Mouse (Mus musculus) CH12.LX (cell line): ENCODE measurements around the gene Srgap3.

Experiments used
- MAFK ChIP-seq: IDR thresholded peaks from 2 replicates; pipeline ENCODE4 v1.6.1; 2011; ENCODE audit warnings: low read length, improper control_type of control experiment; ENCODE audit not compliant: insufficient replicate concordance
- MYC ChIP-seq: IDR thresholded peaks from 2 replicates; pipeline ENCODE4 v1.6.1; 2011; ENCODE audit warnings: low read depth, mild to moderate bottlenecking, improper control_type of control experiment, low read length
- POLR2A ChIP-seq: IDR thresholded peaks from 2 replicates; pipeline ENCODE4 v1.6.1; 2011; ENCODE audit warnings: low read depth, mild to moderate bottlenecking, improper control_type of control experiment, low read length
- RCOR1 ChIP-seq: conservative IDR thresholded peaks from 2 replicates; pipeline ENCODE4 v1.6.1; 2012; ENCODE audit warnings: low read depth, mild to moderate bottlenecking, inconsistent platforms, low read length, improper control_type of control experiment
- SIN3A ChIP-seq: IDR thresholded peaks from 2 replicates; pipeline ENCODE4 v1.6.1; 2012; ENCODE audit warnings: low read length, improper control_type of control experiment, inconsistent platforms
- USF2 ChIP-seq: conservative IDR thresholded peaks from 2 replicates; pipeline ENCODE4 v1.6.1; 2011; ENCODE audit warnings: low read depth, low read length, improper control_type of control experiment

- TF ChIP-seq USF2, result no peak
- TF ChIP-seq POLR2A, result no peak
- no peak for TF ChIP-seq MAFK
- TF ChIP-seq RCOR1, result no peak
- no peak for TF ChIP-seq SIN3A
- no peak for TF ChIP-seq MYC
These were observed 137.2 kb downstream of the Srgap3 start for GRCm38 (mm10) chr6:112809658-112810520.
